Mouse (Mus musculus) limb, embryonic 15.5 days (tissue): Measurements from ENCODE around the gene Olfr483. TPM values are rescaled to one million over a fixed set of nuclear protein-coding genes. Genes with fewer than 3 reads are reported as not detected.

Experiments used
- ATAC-seq: fragments of 200-750 bp; cut with Nextera tagmentation; 2 replicates; pipeline ENCODE4 v1.8.0; 2017; ENCODE audit warnings: low read depth, moderate TSS enrichment; ENCODE audit not compliant: insufficient number of reproducible peaks, low FRiP score, low TSS enrichment
- H3K27ac ChIP-seq: fragments of 300-500 bp; sonication (generic); 2 replicates; pipeline ENCODE4 v1.5.1; 2015; ENCODE audit warnings: moderate library complexity, mild to moderate bottlenecking, inconsistent platforms
- H3K27me3 ChIP-seq: fragments of 300-500 bp; sonication (generic); 2 replicates; pipeline ENCODE4 v1.6.1; 2015; ENCODE audit warnings: inconsistent platforms
- H3K36me3 ChIP-seq: fragments of 300-500 bp; sonication (generic); 2 replicates; pipeline ENCODE4 v1.6.1; 2015; ENCODE audit warnings: inconsistent platforms
- H3K4me1 ChIP-seq: fragments of 300-500 bp; sonication (generic); 2 replicates; pipeline ENCODE4 v1.6.1; 2015; ENCODE audit warnings: inconsistent platforms
- H3K4me2 ChIP-seq: fragments of 300-500 bp; sonication (generic); 2 replicates; pipeline ENCODE4 v1.6.1; 2015; ENCODE audit warnings: mild to moderate bottlenecking, inconsistent platforms
- H3K4me3 ChIP-seq: fragments of 300-500 bp; sonication (generic); 2 replicates; pipeline ENCODE4 v1.5.1; 2015; ENCODE audit warnings: mild to moderate bottlenecking, inconsistent platforms
- H3K9ac ChIP-seq: fragments of 300-500 bp; sonication (generic); 2 replicates; pipeline ENCODE4 v1.6.1; 2015; ENCODE audit warnings: inconsistent platforms
- H3K9me3 ChIP-seq: fragments of 300-500 bp; sonication (generic); 2 replicates; pipeline ENCODE4 v1.6.1; 2016; ENCODE audit warnings: inconsistent platforms
- WGBS: fragments of 180-500 bp; shearing (Covaris S2); methylation state at CpG from one replicate; pipeline ENCODE4 v1.1.7; 2015; 5-methylcytosine and 5-hydroxymethylcytosine counted together
- polyA plus RNA-seq: library from polyadenylated mRNA; unstranded; fragments of >200 nt; fragmentation: Nextera tagmentation; extraction: Ambion mirVana; gene quantifications from 2 replicates; pipeline ENCODE4 v1.2.1, GENCODE M21; 2015

The Olfr483 gene
- polyA plus RNA-seq: not detected in 2 replicates

DNA sequence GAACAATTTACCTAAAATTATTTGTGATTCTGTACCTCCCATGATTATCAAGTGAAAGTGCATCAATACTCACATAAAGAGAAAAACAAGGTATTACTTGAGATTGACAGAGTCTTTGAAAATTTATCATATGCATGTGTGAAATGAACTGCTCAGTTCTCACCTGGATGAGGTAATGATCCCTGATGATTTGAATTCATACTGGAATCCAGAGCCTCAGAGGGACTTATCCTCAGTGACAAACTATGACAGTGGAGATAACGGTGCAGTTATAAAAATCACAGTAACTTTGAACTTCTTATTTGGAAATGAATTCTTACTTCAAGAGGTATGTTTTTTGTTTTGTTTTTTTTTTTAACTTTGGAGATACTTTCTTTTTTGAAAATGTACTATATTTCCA is at the start of gene Olfr483:
Olfr483 (plus strand) TSS at position 301 of the 400 bp plus-strand sequence.
- H3K4me3 ChIP-seq: no peak within 1 kb of the TSS
- no peaks in the 10 kb centered on the region for H3K4me1 ChIP-seq
- no peak within 1 kb of the TSS for H3K27ac ChIP-seq
- H3K9ac ChIP-seq: no peak within 1 kb of the TSS
- no peak within 1 kb of the TSS for H3K4me2 ChIP-seq
- no peaks in the 10 kb centered on the region for H3K27me3 ChIP-seq
- ATAC-seq: no peak
- H3K36me3 ChIP-seq: no peaks in the 10 kb centered on the region
- no peaks in the 10 kb centered on the region for H3K9me3 ChIP-seq
- 90% methylated on average over 1 of the region's 1 CpGs for WGBS

DNA sequence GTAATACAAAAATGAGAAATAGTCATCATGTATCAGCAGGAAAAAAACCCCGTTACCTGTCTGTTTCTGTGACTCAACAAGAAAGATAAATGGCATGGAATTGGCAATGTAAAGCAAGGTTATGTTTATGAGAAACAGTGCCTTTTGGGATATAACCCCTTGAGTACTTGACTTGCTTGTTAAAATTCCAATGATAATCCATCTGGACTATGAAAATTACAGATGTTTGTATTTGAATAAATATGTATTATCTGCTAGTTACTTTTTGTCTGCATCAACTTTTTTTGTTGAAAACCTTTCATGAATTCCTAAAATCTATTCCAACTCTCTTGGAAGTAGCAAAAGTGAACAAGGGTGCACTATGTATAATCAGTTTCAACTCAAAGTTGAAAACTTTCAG is 33.4 kb upstream of the Olfr483 start, which contains the start of gene Olfr480:
Olfr480 (minus strand) TSS at position 101 of the 400 bp plus-strand sequence.
- no peak within 1 kb of the TSS for H3K9ac ChIP-seq
- WGBS: 82% methylated on average over 1 of the region's 1 CpGs

DNA sequence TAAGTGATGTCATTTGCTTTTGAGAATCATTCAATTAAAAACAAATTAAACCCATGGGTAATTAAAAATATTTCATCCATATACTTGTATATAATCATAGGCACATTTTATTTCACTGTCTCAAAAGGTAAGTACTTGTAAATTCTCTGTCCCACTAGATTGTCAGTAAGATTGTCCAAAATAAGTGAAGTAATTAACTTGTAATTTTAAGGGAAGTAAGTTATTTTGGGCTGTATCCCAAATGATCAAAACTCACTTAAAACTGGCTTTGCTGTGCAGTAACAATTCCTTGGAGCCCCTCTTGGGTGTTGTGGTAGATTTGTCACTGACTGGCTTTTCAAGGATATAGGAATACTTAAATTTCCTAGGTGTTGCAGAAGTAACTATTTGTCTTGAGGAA is 21.1 kb upstream of the Olfr483 start, which contains the start of gene Olfr481:
Olfr481 (plus strand) TSS at position 301 of the 400 bp plus-strand sequence.
- no peak within 1 kb of the TSS for H3K4me3 ChIP-seq
- H3K9ac ChIP-seq: no peak within 1 kb of the TSS
- no peak for ATAC-seq
- H3K4me1 ChIP-seq: no peaks in the 10 kb centered on the region
- H3K27me3 ChIP-seq: no peaks in the 10 kb centered on the region
- no peak within 1 kb of the TSS for H3K27ac ChIP-seq
- H3K36me3 ChIP-seq: no peaks in the 10 kb centered on the region
- H3K4me2 ChIP-seq: no peak within 1 kb of the TSS
- no peaks in the 10 kb centered on the region for H3K9me3 ChIP-seq

More for the DNA sequence above, 33.4 kb upstream of the Olfr483 start, which contains the start of gene Olfr480:
- no peaks in the 10 kb centered on the region for H3K36me3 ChIP-seq
- H3K27me3 ChIP-seq: no peaks in the 10 kb centered on the region
- H3K4me2 ChIP-seq: no peak within 1 kb of the TSS
- H3K4me1 ChIP-seq: no peaks in the 10 kb centered on the region
- ATAC-seq: no peak
- H3K4me3 ChIP-seq: no peak within 1 kb of the TSS
- H3K27ac ChIP-seq: no peak within 1 kb of the TSS
- no peaks in the 10 kb centered on the region for H3K9me3 ChIP-seq

DNA sequence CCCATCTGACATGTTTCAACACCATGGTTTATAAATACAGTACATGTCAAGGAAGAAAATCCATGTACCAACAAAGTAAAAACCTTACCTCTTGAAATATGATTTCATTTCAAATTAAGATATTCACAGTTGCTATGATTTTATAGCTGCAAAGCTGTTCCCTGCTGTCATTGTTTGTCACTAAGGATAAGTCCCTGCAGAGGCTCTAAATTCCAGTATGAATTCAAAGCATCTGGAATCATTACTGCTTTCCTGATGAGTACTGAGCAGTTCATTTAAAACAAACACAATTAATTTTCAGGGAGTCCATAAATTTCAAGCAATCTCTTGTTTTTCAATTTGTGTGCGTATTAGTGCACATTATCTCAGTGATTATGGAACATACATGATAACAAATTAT is 3.2 kb upstream of the Olfr483 start, which contains the start of gene Olfr482:
Olfr482 (minus strand) TSS at position 101 of the 400 bp plus-strand sequence.
- 80% methylated on average over 1 of the region's 1 CpGs for WGBS
- ATAC-seq: no peak

DNA sequence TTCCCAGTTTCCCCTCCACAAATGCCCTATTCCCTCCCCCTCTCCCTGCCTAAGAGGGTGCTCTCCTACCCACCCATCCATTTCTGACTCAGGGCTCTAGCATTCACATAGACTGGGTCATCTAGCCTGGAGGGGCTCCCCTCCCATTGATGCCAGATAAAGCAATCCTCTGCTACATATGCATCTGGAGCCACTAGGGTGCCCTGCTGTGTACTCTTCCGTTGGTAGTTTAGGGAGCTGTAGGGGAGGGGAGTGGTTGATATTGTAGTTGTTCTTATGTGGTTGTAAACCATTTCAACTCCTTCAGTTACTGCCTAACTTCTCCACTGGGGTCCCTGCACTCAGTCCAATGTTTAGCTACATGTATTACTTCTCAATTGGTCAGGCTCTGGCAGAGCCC is 20.0 kb downstream of the Olfr483 start:
- no peaks in the 10 kb centered on the region for H3K4me1 ChIP-seq
- H3K9ac ChIP-seq: no peak overlapping the region
- H3K36me3 ChIP-seq: no peaks in the 10 kb centered on the region
- H3K9me3 ChIP-seq: no peaks in the 10 kb centered on the region
- no peak overlapping the region for H3K27ac ChIP-seq
- WGBS: 11% methylated on average over 1 of the region's 1 CpGs
- H3K4me2 ChIP-seq: no peak overlapping the region
- no peak overlapping the region for H3K4me3 ChIP-seq
- no peak for ATAC-seq
- H3K27me3 ChIP-seq: no peaks in the 10 kb centered on the region

More for the DNA sequence above, 3.2 kb upstream of the Olfr483 start, which contains the start of gene Olfr482:
- Histone ChIP-seq H3K4me3 (no peak within 1 kb of the TSS), H3K36me3 (no peaks in the 10 kb centered on the region), H3K4me1 (no peaks in the 10 kb centered on the region), H3K27ac (no peak within 1 kb of the TSS), H3K9ac (no peak within 1 kb of the TSS), H3K27me3 (no peaks in the 10 kb centered on the region), H3K9me3 (no peaks in the 10 kb centered on the region), H3K4me2 (no peak within 1 kb of the TSS)

DNA sequence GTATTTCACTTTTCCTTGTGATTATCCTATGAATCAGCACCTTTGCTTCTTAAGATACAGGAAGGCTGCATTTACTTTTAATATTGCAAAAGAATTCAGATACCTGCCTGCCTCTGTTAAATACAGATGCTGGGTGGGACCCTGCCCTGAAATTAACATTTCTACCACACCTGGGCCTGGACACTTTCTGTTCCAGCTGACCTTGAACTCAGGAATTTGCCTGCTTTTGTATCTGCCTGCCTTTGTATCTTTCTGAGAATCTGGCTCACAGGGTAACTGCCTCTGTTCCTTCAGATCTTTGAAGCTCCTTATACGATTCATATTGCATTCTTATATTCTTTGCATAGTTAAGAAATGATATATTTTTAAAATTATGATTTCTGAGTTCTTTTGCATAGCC is 20.8 kb downstream of the Olfr483 start:
- Histone ChIP-seq H3K4me3 (no peak overlapping the region), H3K9me3 (no peaks in the 10 kb centered on the region), H3K4me2 (no peak overlapping the region), H3K9ac (no peak overlapping the region), H3K27me3 (no peaks in the 10 kb centered on the region), H3K4me1 (no peaks in the 10 kb centered on the region), H3K36me3 (no peaks in the 10 kb centered on the region), H3K27ac (no peak overlapping the region)
- no peak for ATAC-seq
- WGBS: 52% methylated on average over 1 of the region's 1 CpGs

DNA sequence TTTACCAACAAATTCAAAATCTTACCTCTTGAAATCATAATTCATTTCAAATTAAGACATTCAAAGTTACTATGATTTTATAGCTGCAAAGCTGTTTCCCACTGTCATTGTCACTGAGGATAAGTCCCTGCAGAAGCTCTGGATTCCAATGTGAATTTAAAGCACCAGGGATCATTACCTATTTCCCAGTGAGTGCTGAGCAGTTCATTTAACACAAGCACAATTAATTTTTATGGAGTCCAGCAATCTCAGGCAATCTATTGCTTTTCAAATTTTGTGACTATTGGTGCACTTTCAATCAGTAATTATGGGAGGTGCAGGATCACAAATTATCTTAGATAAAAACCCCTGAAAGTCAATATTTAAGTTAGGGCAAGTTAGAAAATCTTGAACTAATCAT is 26.7 kb downstream of the Olfr483 start, which contains the start of gene Olfr484:
Olfr484 (minus strand) TSS at position 101 of the 400 bp plus-strand sequence.
- ATAC-seq: no peak
- H3K4me2 ChIP-seq: no peak within 1 kb of the TSS
- no peak within 1 kb of the TSS for H3K27ac ChIP-seq
- H3K4me1 ChIP-seq: no peaks in the 10 kb centered on the region
- H3K9me3 ChIP-seq: no peaks in the 10 kb centered on the region
- H3K27me3 ChIP-seq: no peaks in the 10 kb centered on the region
- H3K9ac ChIP-seq: no peak within 1 kb of the TSS
- no peak within 1 kb of the TSS for H3K4me3 ChIP-seq
- no peaks in the 10 kb centered on the region for H3K36me3 ChIP-seq

Other genes with a start within 250 kb of the Olfr483 start
- not detected in 2 replicates for gene Olfr472, start 202.9 kb upstream of the Olfr483 start, polyA plus RNA-seq
- not detected in 2 replicates for gene Olfr473, start 170.4 kb upstream of the Olfr483 start, polyA plus RNA-seq
- gene Olfr474, start 146.2 kb upstream of the Olfr483 start, polyA plus RNA-seq: not detected in 2 replicates
- not detected in 2 replicates for gene Olfr476, start 136.0 kb upstream of the Olfr483 start, polyA plus RNA-seq
- gene Olfr477, start 114.2 kb upstream of the Olfr483 start, polyA plus RNA-seq: not detected in 2 replicates
- not detected in 2 replicates for gene Olfr478, start 66.9 kb upstream of the Olfr483 start, polyA plus RNA-seq
- not detected in 2 replicates for gene Olfr479, start 50.2 kb upstream of the Olfr483 start, polyA plus RNA-seq
- not detected in 2 replicates for gene Olfr480, start 33.5 kb upstream of the Olfr483 start, polyA plus RNA-seq
- gene Olfr481, start 21.0 kb upstream of the Olfr483 start, polyA plus RNA-seq: not detected in 2 replicates
- gene Olfr482, start 3.3 kb upstream of the Olfr483 start, polyA plus RNA-seq: 0.12 TPM in 1 of 2 replicates, not detected in the other
- gene Olfr484, start 26.6 kb downstream of the Olfr483 start, polyA plus RNA-seq: not detected in 2 replicates
- gene Olfr485, start 59.0 kb downstream of the Olfr483 start, polyA plus RNA-seq: not detected in 2 replicates
- gene Olfr486, start 71.9 kb downstream of the Olfr483 start, polyA plus RNA-seq: not detected in 2 replicates
- not detected in 2 replicates for gene Olfr487, start 113.8 kb downstream of the Olfr483 start, polyA plus RNA-seq
- gene Olfr488, start 157.5 kb downstream of the Olfr483 start, polyA plus RNA-seq: not detected in 2 replicates
- gene Olfr490, start 188.1 kb downstream of the Olfr483 start, polyA plus RNA-seq: not detected in 2 replicates
- not detected in 2 replicates for gene Olfr491, start 212.6 kb downstream of the Olfr483 start, polyA plus RNA-seq
- gene Olfr492, start 222.8 kb downstream of the Olfr483 start, polyA plus RNA-seq: 0.25 TPM in 1 of 2 replicates, not detected in the other
- gene Olfr493, start 246.1 kb downstream of the Olfr483 start, polyA plus RNA-seq: not detected in 2 replicates